Mouse (Mus musculus) brain, embryonic 18.5 days (tissue): ENCODE data around the gene Mroh3.

ENCODE experiments used
- DNase-seq: peaks from one replicate; pipeline ENCODE4 v3.0.0-alpha.2; 2012; ENCODE audit warnings: low read depth, low spot score

The Mroh3 gene

GRCm38 (mm10) chr1:136228328-136229039 is 15.9 kb upstream of the Mroh3 start:
- DNase-seq, result no peak

- DNase-seq, result no peak
Measured at GRCm38 (mm10) chr1:136227870-136228269, 15.2 kb upstream of the Mroh3 start.

- DNase-seq, result no peak
Measured at GRCm38 (mm10) chr1:136226626-136227025, 14.0 kb upstream of the Mroh3 start.

- no peak for DNase-seq
Measured at GRCm38 (mm10) chr1:136225846-136226245, 13.2 kb upstream of the Mroh3 start.

GRCm38 (mm10) chr1:136223758-136224342 is 11.2 kb upstream of the Mroh3 start:
- DNase-seq, result no peak

- no peak for DNase-seq
Measured at GRCm38 (mm10) chr1:136222386-136222785, 9.8 kb upstream of the Mroh3 start.

GRCm38 (mm10) chr1:136220037-136220871 is 7.6 kb upstream of the Mroh3 start:
- no peak for DNase-seq

- no peak for DNase-seq
Measured at GRCm38 (mm10) chr1:136214304-136214703, 1.7 kb upstream of the Mroh3 start.

GRCm38 (mm10) chr1:136190033-136190432 is 22.6 kb downstream of the Mroh3 start:
- DNase-seq, result no peak

- DNase-seq, result no peak
Measured at GRCm38 (mm10) chr1:136179511-136180001, 33.1 kb downstream of the Mroh3 start.

GRCm38 (mm10) chr1:136178741-136179140 is 33.9 kb downstream of the Mroh3 start:
- no peak for DNase-seq

- no peak for DNase-seq
Measured at GRCm38 (mm10) chr1:136177085-136177484, 35.5 kb downstream of the Mroh3 start.

- DNase-seq, result no peak
Measured at GRCm38 (mm10) chr1:136175183-136175582, 37.4 kb downstream of the Mroh3 start.

- DNase-seq, result no peak
Measured at GRCm38 (mm10) chr1:136174101-136174606, 38.5 kb downstream of the Mroh3 start.

- no peak for DNase-seq
Measured at GRCm38 (mm10) chr1:136172696-136173095, 39.9 kb downstream of the Mroh3 start.

- DNase-seq, result peak; percentile 61
Measured at GRCm38 (mm10) chr1:136170109-136170508, 42.5 kb downstream of the Mroh3 start.

- no peak for DNase-seq
Measured at GRCm38 (mm10) chr1:136167657-136168056, 45.0 kb downstream of the Mroh3 start.

- DNase-seq, result no peak
Measured at GRCm38 (mm10) chr1:136165436-136165835, 47.2 kb downstream of the Mroh3 start.

- no peak for DNase-seq
Measured at GRCm38 (mm10) chr1:136161333-136161921, 51.2 kb downstream of the Mroh3 start.

- DNase-seq, result no peak
Measured at GRCm38 (mm10) chr1:136160930-136161329, 51.7 kb downstream of the Mroh3 start.

GRCm38 (mm10) chr1:136160297-136160696 is 52.3 kb downstream of the Mroh3 start:
- no peak for DNase-seq

- DNase-seq, result no peak
Measured at GRCm38 (mm10) chr1:136159830-136160229, 52.8 kb downstream of the Mroh3 start.
